Mouse (Mus musculus): ENCODE data around the gene Olfr457. TPM values are rescaled to one million over a fixed set of nuclear protein-coding genes. Genes with fewer than 3 reads are reported as not detected.

Olfr457 gene
- total and polyA plus RNA-seq, 3 experiments = not detected

GRCm38 (mm10) chr6:42441395-42441794 lies 34.7 kb downstream of the Olfr457 start:
- TF ChIP-seq POLR2A (IDR thresholded peaks at IDR 0.05; ENCODE audit: insufficient read depth, low read depth, low read length) = no peak
- TF ChIP-seq CTCF (IDR thresholded peaks at IDR 0.05) = no peak
- no peak for TF ChIP-seq EP300 (IDR thresholded peaks at IDR 0.05; ENCODE audit: insufficient read depth, low read depth, low read length)
- WGBS = 29% methylated on average over 2 of the region's 2 CpGs
- Histone ChIP-seq H3K27ac (no peak overlapping the region), H3K27me3 (ENCODE audit: control insufficient read depth, insufficient read depth, low read length) (no peaks in the 10 kb centered on the region), H3K36me3 (ENCODE audit: control insufficient read depth, insufficient read depth, low read length) (no peaks in the 10 kb centered on the region), H3K79me2 (replicated peaks; ENCODE audit: control insufficient read depth, insufficient read depth, low read length) (no peaks in the 10 kb centered on the region), H3K4me1 (ENCODE audit: control insufficient read depth, insufficient read depth, low read length) (no peaks in the 10 kb centered on the region), H3K4me3 (no peak overlapping the region), H3K9ac (ENCODE audit: low read depth, low read length) (no peak overlapping the region)
- DNase-seq = no peak
- intact Hi-C loops (cut with DNase I) = no loop called here

DNA sequence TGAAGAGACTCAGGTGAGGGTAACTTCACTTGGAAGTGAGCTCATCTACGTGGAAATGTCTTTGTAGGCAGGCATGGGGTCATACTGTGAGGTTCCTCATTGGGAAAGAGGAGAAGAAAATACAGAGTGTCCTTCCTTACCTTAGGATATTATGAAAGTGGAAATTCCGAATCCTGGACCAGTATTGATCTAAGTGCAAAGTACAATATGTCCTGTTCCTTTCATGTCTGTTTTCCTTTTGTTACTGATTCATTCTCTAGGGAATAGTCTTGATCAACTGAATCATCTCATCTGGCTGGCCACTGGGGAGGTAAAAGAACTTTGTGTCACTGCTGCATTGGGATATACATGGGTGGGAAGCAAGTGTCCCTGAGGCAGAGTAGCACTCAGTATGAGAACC lies 40.6 kb downstream of the Olfr457 start:
- no peak for DNase-seq
- no peak for TF ChIP-seq CTCF (IDR thresholded peaks at IDR 0.05)
- TF ChIP-seq EP300 (IDR thresholded peaks at IDR 0.05; ENCODE audit: insufficient read depth, low read depth, low read length) = no peak
- TF ChIP-seq POLR2A (IDR thresholded peaks at IDR 0.05; ENCODE audit: insufficient read depth, low read depth, low read length) = no peak
- no peak overlapping the region for H3K9ac ChIP-seq (ENCODE audit: low read depth, low read length)
- H3K27me3 ChIP-seq (ENCODE audit: control insufficient read depth, insufficient read depth, low read length) = no peaks in the 10 kb centered on the region
- H3K36me3 ChIP-seq (ENCODE audit: control insufficient read depth, insufficient read depth, low read length) = no peaks in the 10 kb centered on the region
- no peaks in the 10 kb centered on the region for H3K79me2 ChIP-seq (replicated peaks; ENCODE audit: control insufficient read depth, insufficient read depth, low read length)
- WGBS = 85% methylated on average over 2 of the region's 2 CpGs
- no peak overlapping the region for H3K27ac ChIP-seq
- intact Hi-C loops (cut with DNase I) = no loop called here
- H3K4me1 ChIP-seq (ENCODE audit: control insufficient read depth, insufficient read depth, low read length) = peaks cover 1% of the 10 kb centered on the region; the same call in 1 of the 2 replicates
- no peak overlapping the region for H3K4me3 ChIP-seq

DNA sequence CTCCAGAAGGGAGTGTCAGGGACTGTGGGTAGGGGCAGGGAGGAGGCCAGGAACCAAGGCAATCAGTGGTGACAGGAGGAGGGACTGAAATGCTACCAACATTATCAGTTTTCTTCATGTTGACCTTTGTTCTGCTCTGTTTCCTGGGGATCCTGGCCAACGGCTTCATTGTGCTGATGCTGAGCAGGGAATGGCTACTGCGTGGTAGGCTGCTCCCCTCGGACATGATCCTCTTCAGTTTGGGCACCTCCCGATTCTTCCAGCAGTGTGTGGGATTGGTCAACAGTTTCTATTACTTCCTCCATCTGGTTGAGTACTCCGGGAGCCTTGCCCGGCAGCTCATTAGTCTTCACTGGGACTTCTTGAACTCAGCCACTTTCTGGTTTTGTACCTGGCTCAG lies 41.7 kb downstream of the Olfr457 start, which contains the start of gene Tas2r126:
Gene Tas2r126, plus strand, starts transcription at position 90 of the 400 bp plus-strand sequence.
- no peaks in the 10 kb centered on the region for H3K79me2 ChIP-seq (replicated peaks; ENCODE audit: control insufficient read depth, insufficient read depth, low read length)
- no peak within 1 kb of the TSS for H3K4me3 ChIP-seq
- intact Hi-C loops (cut with DNase I) = loop anchor here (5.0 kb wide), 3 partner anchors 52 to 148 kb away; no protein-coding TSS in a partner anchor
- H3K36me3 ChIP-seq (ENCODE audit: control insufficient read depth, insufficient read depth, low read length) = no peaks in the 10 kb centered on the region
- no peak within 1 kb of the TSS for H3K9ac ChIP-seq (ENCODE audit: low read depth, low read length)
- H3K27ac ChIP-seq = no peak within 1 kb of the TSS
- H3K27me3 ChIP-seq (ENCODE audit: control insufficient read depth, insufficient read depth, low read length) = no peaks in the 10 kb centered on the region
- peak in 1 of 2 experiments; percentile 32 for DNase-seq
- H3K4me1 ChIP-seq (ENCODE audit: control insufficient read depth, insufficient read depth, low read length) = peaks cover 1% of the 10 kb centered on the region; the same call in 1 of the 2 replicates
- TF ChIP-seq POLR2A (IDR thresholded peaks at IDR 0.05; ENCODE audit: insufficient read depth, low read depth, low read length) = no peak
- no peak for TF ChIP-seq CTCF (IDR thresholded peaks at IDR 0.05)
- no peak; the same call in 1 of the 2 replicates for TF ChIP-seq EP300 (IDR thresholded peaks at IDR 0.05; ENCODE audit: insufficient read depth, low read depth, low read length)
- WGBS = 30% methylated on average over 6 of the region's 6 CpGs

- H3K27me3 ChIP-seq (ENCODE audit: control insufficient read depth, insufficient read depth, low read length) = no peaks in the 10 kb centered on the region
- H3K4me1 ChIP-seq (ENCODE audit: control insufficient read depth, insufficient read depth, low read length) = peaks cover 1% of the 10 kb centered on the region; the same call in 1 of the 2 replicates
- 27% methylated on average over 2 of the region's 2 CpGs for WGBS
- no peak overlapping the region for H3K9ac ChIP-seq (ENCODE audit: low read depth, low read length)
- H3K36me3 ChIP-seq (ENCODE audit: control insufficient read depth, insufficient read depth, low read length) = no peaks in the 10 kb centered on the region
- peak; percentile 59 for TF ChIP-seq CTCF (IDR thresholded peaks at IDR 0.05)
- TF ChIP-seq POLR2A (IDR thresholded peaks at IDR 0.05; ENCODE audit: insufficient read depth, low read depth, low read length) = no peak
- no peaks in the 10 kb centered on the region for H3K79me2 ChIP-seq (replicated peaks; ENCODE audit: control insufficient read depth, insufficient read depth, low read length)
- intact Hi-C loops (cut with DNase I) = loop anchor here (5.0 kb wide), 3 partner anchors 51 to 149 kb away; no protein-coding TSS in a partner anchor
- no peak overlapping the region for H3K4me3 ChIP-seq
- no peak for DNase-seq
- H3K27ac ChIP-seq = no peak overlapping the region
Observed at GRCm38 (mm10) chr6:42433554-42433953, 42.6 kb downstream of the Olfr457 start.

DNA sequence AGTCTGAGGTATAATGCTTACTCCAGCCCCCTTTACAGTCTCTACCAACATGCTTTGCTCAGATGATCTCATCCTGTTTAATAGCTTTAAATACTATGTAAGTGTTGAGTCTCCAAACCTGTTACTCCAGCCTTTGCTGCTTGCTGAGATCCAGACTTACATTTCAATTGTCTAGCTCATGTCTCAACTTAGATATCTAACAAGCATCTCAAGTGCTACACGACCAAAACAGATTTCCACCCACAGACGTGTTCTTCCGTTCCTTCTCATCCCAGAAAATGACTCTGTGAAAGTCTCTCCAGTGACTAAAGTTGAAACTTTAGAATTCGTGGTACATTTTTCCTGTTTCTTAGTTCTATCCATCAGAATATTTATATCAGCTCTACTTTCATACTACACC lies 49.8 kb downstream of the Olfr457 start:
- Histone ChIP-seq H3K27me3 (ENCODE audit: control insufficient read depth, insufficient read depth, low read length) (no peaks in the 10 kb centered on the region), H3K4me1 (ENCODE audit: control insufficient read depth, insufficient read depth, low read length) (no peaks in the 10 kb centered on the region), H3K9ac (ENCODE audit: low read depth, low read length) (no peak overlapping the region), H3K79me2 (replicated peaks; ENCODE audit: control insufficient read depth, insufficient read depth, low read length) (no peaks in the 10 kb centered on the region), H3K27ac (no peak overlapping the region), H3K36me3 (ENCODE audit: control insufficient read depth, insufficient read depth, low read length) (no peaks in the 10 kb centered on the region), H3K4me3 (no peak overlapping the region)
- TF ChIP-seq EP300 (IDR thresholded peaks at IDR 0.05; ENCODE audit: insufficient read depth, low read depth, low read length) (no peak), CTCF (IDR thresholded peaks at IDR 0.05) (no peak), POLR2A (IDR thresholded peaks at IDR 0.05; ENCODE audit: insufficient read depth, low read depth, low read length) (no peak)
- WGBS = 67% methylated on average over 4 of the region's 4 CpGs
- no peak for DNase-seq
- intact Hi-C loops (cut with DNase I) = no loop called here

DNA sequence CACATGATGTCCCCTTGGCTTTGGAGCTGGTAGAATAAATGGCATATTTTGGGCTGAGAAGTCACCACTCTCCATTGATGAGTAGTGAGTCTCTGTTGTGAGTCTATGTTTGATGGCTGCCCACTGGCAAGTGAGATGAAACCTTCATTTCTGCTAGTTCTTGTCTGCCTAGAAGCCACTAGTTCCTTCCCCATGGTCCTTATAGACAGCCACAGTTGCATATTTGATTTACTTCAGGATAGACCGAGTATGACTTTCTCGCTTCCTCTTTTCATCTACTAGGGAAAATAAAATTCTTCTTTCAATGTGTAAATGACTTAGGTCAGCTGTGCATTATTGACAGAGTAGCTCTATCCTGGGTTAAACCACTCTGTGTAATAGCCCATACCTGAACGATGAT lies 51.7 kb downstream of the Olfr457 start:
- Histone ChIP-seq H3K4me3 (no peak overlapping the region), H3K27ac (no peak overlapping the region), H3K36me3 (ENCODE audit: control insufficient read depth, insufficient read depth, low read length) (no peaks in the 10 kb centered on the region), H3K79me2 (replicated peaks; ENCODE audit: control insufficient read depth, insufficient read depth, low read length) (no peaks in the 10 kb centered on the region), H3K27me3 (ENCODE audit: control insufficient read depth, insufficient read depth, low read length) (no peaks in the 10 kb centered on the region), H3K4me1 (ENCODE audit: control insufficient read depth, insufficient read depth, low read length) (no peaks in the 10 kb centered on the region), H3K9ac (ENCODE audit: low read depth, low read length) (no peak overlapping the region)
- TF ChIP-seq POLR2A (IDR thresholded peaks at IDR 0.05; ENCODE audit: insufficient read depth, low read depth, low read length) (no peak), EP300 (IDR thresholded peaks at IDR 0.05; ENCODE audit: insufficient read depth, low read depth, low read length) (no peak)
- no peak for DNase-seq
- 91% methylated on average over 3 of the region's 3 CpGs for WGBS
- intact Hi-C loops (cut with DNase I) = no loop called here

Data from heart, adult 2 months (tissue).